Mouse (Mus musculus) erythroblast, embryonic 14.5 days (primary cell): ENCODE data around the gene Dbt.

ENCODE experiments used
- GATA1 ChIP-seq: IDR thresholded peaks from 2 replicates; pipeline ENCODE4 v1.6.1; 2012; ENCODE audit warnings: low read length, inconsistent platforms, mixed read lengths
- TAL1 ChIP-seq: IDR thresholded peaks from 3 replicates; pipeline ENCODE4 v1.6.1; 2012; ENCODE audit warnings: low read length, inconsistent platforms, mixed read lengths

- TF ChIP-seq TAL1 (no peak), GATA1 (no peak)
Observed at GRCm38 (mm10) chr3:116464318-116464717, 48.6 kb upstream of the Dbt start.
